Mouse (Mus musculus): ENCODE data around the gene Rad1. TPM values are rescaled to one million over a fixed set of nuclear protein-coding genes. Genes with fewer than 3 reads are reported as not detected.

Rad1 gene
- total and polyA plus RNA-seq, 3 experiments = 34.6 to 47.0 TPM; not detected in 1

- no peak for TF ChIP-seq MYB (IDR thresholded peaks at IDR 0.05; ENCODE audit: low read depth, low read length)
- TF ChIP-seq ZNF384 (IDR thresholded peaks at IDR 0.05; ENCODE audit: low read depth, low read length) = 0 out of 2 replicates have a peak, but pooled peaks have one; percentile 23
- TF ChIP-seq ELF1 (IDR thresholded peaks at IDR 0.05; ENCODE audit: low read depth, low read length) = peak; percentile 98
- TF ChIP-seq E2F4 (IDR thresholded peaks at IDR 0.05; ENCODE audit: borderline replicate concordance, low read depth, low read length) = peak; percentile 81; the same call in 1 of the 2 replicates
- no peak for TF ChIP-seq ZKSCAN1 (IDR thresholded peaks at IDR 0.05; ENCODE audit: low read depth, low read length)
Observed at GRCm38 (mm10) chr15:10485484-10486364, at the start of gene Rad1, which contains the start of gene Brix1 (continued).

GRCm38 (mm10) chr15:10436893-10437292 is 48.9 kb upstream of the Rad1 start:
- DNase-seq (ENCODE audit: low read depth, low spot score) = peak; percentile 19
- Histone ChIP-seq H3K4me3 (ENCODE audit: control insufficient read depth in 1 of 2, insufficient read depth in 1 of 2, low read depth in 2 of 2, low read length in 2 of 2) (no peak overlapping the region), H3K27ac (ENCODE audit: control insufficient read depth, low read depth, low read length) (no peak overlapping the region), H3K79me2 (ENCODE audit: control insufficient read depth, insufficient read depth, low read length, poor library complexity) (no peaks in the 10 kb centered on the region), H3K36me3 (ENCODE audit: control insufficient read depth in 1 of 2, insufficient read depth in 2 of 2, low read length in 2 of 2) (peaks cover 1 to 6% of the 10 kb centered on the region in 2 experiments; a peak in 3 of 4 replicates), H3K4me1 (ENCODE audit: control insufficient read depth in 1 of 2, insufficient read depth in 2 of 2, low read length in 2 of 2) (peaks cover 0 to under 1% of the 10 kb centered on the region in 2 experiments; a peak in 1 of 4 replicates), H3K9ac (ENCODE audit: control insufficient read depth, low read depth, low read length, poor library complexity, severe bottlenecking) (no peak overlapping the region), H3K9me3 (replicated peaks; ENCODE audit: insufficient read depth, low read length) (no peaks in the 10 kb centered on the region), H3K27me3 (ENCODE audit: control insufficient read depth in 1 of 2, insufficient read depth in 2 of 2, low read length in 2 of 2) (no peaks in the 10 kb centered on the region)
- TF ChIP-seq ZC3H11A (IDR thresholded peaks at IDR 0.05; ENCODE audit: low read depth, low read length) = no peak
- TF ChIP-seq KAT2A (conservative IDR thresholded peaks at IDR 0.05; ENCODE audit: low read depth, low read length) = no peak
- TF ChIP-seq MYB (IDR thresholded peaks at IDR 0.05; ENCODE audit: low read depth, low read length) = no peak
- TF ChIP-seq JUND (IDR thresholded peaks at IDR 0.05; ENCODE audit: low read depth, low read length) = no peak
- TF ChIP-seq USF2 (IDR thresholded peaks at IDR 0.05; ENCODE audit: borderline replicate concordance in 1 of 2, insufficient read depth in 1 of 2, low read depth in 1 of 2, low read length in 2 of 2) = no peak
- no peak for TF ChIP-seq ZMIZ1 (IDR thresholded peaks at IDR 0.05; ENCODE audit: low read depth, low read length)
- TF ChIP-seq ZNF384 (IDR thresholded peaks at IDR 0.05; ENCODE audit: low read depth, low read length) = no peak
- no peak for TF ChIP-seq MEF2A (IDR thresholded peaks at IDR 0.05; ENCODE audit: extremely low read depth, insufficient replicate concordance, low read depth, low read length, poor library complexity, severe bottlenecking)
- no peak for TF ChIP-seq NRF1 (IDR thresholded peaks at IDR 0.05; ENCODE audit: insufficient read depth, low read depth, low read length, poor library complexity, severe bottlenecking)
- no peak for TF ChIP-seq SMC3 (IDR thresholded peaks at IDR 0.05; ENCODE audit: low read depth, low read length)

- Histone ChIP-seq H3K4me3 (ENCODE audit: control insufficient read depth in 1 of 2, insufficient read depth in 1 of 2, low read depth in 2 of 2, low read length in 2 of 2) (no peak overlapping the region), H3K9me3 (replicated peaks; ENCODE audit: insufficient read depth, low read length) (no peaks in the 10 kb centered on the region), H3K27ac (ENCODE audit: control insufficient read depth, low read depth, low read length) (no peak overlapping the region), H3K9ac (ENCODE audit: control insufficient read depth, low read depth, low read length, poor library complexity, severe bottlenecking) (no peak overlapping the region), H3K79me2 (ENCODE audit: control insufficient read depth, insufficient read depth, low read length, poor library complexity) (no peaks in the 10 kb centered on the region), H3K36me3 (ENCODE audit: control insufficient read depth in 1 of 2, insufficient read depth in 2 of 2, low read length in 2 of 2) (peaks cover 6 to 9% of the 10 kb centered on the region in 2 experiments), H3K27me3 (ENCODE audit: control insufficient read depth in 1 of 2, insufficient read depth in 2 of 2, low read length in 2 of 2) (no peaks in the 10 kb centered on the region), H3K4me1 (ENCODE audit: control insufficient read depth in 1 of 2, insufficient read depth in 2 of 2, low read length in 2 of 2) (peaks cover 5% of the 10 kb centered on the region in 2 experiments)
- no peak for DNase-seq (ENCODE audit: low read depth, low spot score)
- TF ChIP-seq POLR2A (IDR thresholded peaks at IDR 0.05; ENCODE audit: control insufficient read depth in 1 of 2, insufficient read depth in 1 of 2, low read depth in 1 of 2, low read length in 2 of 2, poor library complexity in 1 of 2) (no peak), MYC (IDR thresholded peaks at IDR 0.05; ENCODE audit: low read depth, low read length) (no peak), NELFE (IDR thresholded peaks at IDR 0.05; ENCODE audit: low read depth, low read length) (no peak), KAT2A (conservative IDR thresholded peaks at IDR 0.05; ENCODE audit: low read depth, low read length) (no peak), TCF12 (IDR thresholded peaks at IDR 0.05; ENCODE audit: low read depth, low read length) (no peak), RAD21 (IDR thresholded peaks at IDR 0.05; ENCODE audit: low read depth, low read length) (peak; percentile 1), GATA1 (IDR thresholded peaks at IDR 0.05; ENCODE audit: low read depth, low read length) (no peak), MYB (IDR thresholded peaks at IDR 0.05; ENCODE audit: low read depth, low read length) (no peak)
Observed at GRCm38 (mm10) chr15:10439963-10440362, 45.9 kb upstream of the Rad1 start.

All from MEL (cell line).